Mouse (Mus musculus): ENCODE measurements around the gene Ankrd55. TPM values are rescaled to one million over a fixed set of nuclear protein-coding genes. Genes with fewer than 3 reads are reported as not detected.

Ankrd55 gene
- polyA plus RNA-seq, 1 experiment from 2014 or later, result 0.09 TPM

DNA sequence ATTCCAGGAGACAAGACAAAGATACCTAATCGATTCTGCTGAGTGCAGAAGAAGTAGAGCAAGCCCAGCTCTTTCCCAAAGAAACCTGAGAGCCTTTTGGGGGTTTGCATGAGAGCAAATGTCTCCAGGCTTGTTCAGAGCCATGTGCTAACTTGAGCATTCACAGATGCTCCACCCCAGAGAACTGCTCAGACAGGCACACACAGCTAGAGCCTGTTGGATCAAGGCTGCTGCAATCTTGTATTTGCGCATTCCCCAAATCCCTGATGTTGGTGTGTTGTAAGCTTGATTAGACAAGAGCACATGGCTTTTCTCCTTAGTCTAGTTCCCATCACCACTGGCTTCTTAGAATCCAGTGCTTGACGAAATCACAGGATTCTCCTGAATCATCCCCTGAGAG lies 94.7 kb downstream of the Ankrd55 start:
- DNase-seq (no peak), ATAC-seq (ENCODE audit: low read depth) (no peak)
- Histone ChIP-seq H3K9me3 (replicated peaks) (no peaks in the 10 kb centered on the region), H3K27me3 (no peaks in the 10 kb centered on the region), H3K4me1 (replicated peaks) (no peaks in the 10 kb centered on the region), H3K4me3 (replicated peaks) (no peak overlapping the region), H3K27ac (no peak overlapping the region), H3K9ac (no peak overlapping the region), H3K36me3 (no peaks in the 10 kb centered on the region), H3K4me2 (no peak overlapping the region)
- 65% methylated on average over 3 of the region's 3 CpGs for WGBS (ENCODE audit: insufficient replicate concordance)

DNA sequence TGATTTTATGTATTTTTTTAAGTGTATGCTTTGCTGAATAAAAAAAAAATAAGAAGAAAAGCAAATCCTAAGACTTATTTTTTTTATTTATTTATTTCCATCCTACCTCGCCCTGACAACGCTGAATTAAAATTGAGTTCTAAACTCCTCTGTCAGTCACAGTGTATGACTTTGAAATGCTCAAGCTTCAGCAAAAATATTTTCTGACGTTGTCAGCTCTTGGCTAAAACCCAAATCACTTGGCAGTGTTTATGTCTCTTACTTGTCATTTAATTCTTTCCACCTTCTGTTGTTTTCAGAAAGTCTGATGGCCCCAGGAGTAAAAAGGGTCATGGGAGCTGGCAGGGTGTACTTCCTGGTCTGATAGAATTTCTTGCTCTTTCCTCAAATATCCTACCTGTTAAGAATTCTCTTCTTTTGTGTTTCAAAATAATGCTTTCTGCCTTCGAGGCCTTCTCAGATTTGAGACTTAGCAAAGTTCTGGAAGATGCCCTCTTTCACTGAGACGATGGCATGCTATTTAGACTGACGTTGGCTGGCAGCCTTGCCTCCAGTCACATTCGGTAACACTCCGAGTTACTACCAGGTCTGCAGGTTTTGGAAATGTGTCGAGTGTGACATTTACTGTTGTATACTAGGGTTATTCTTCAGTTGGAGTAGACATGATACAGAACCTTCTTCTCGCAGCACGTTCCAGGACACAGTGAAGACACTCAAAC lies 95.8 kb downstream of the Ankrd55 start:
- no peak overlapping the region for H3K4me2 ChIP-seq
- no peak for DNase-seq

DNA sequence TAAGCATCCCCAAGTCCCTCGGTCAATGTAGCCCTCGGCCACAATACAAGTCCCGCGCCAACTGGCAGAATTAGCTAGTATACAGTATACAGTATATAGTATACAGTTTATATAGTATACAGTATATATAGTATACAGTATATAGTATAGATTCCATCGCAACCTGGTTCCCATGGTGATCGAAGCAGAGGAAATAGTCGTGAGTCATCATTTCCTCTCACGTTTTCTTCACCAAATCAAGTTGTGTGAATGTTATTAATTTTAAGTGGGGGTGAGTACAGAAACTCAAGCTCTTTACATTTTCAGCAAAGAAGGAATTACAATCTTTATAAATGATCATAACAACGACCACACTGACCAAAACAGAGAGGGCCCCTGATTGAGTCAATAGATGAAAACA lies 96.8 kb downstream of the Ankrd55 start:
- Histone ChIP-seq H3K4me2 (no peak overlapping the region), H3K27ac (no peak overlapping the region), H3K27me3 (no peaks in the 10 kb centered on the region), H3K36me3 (no peaks in the 10 kb centered on the region), H3K9me3 (replicated peaks) (no peaks in the 10 kb centered on the region), H3K9ac (no peak overlapping the region), H3K4me1 (replicated peaks) (no peaks in the 10 kb centered on the region), H3K4me3 (replicated peaks) (no peak overlapping the region)
- ATAC-seq (ENCODE audit: low read depth) (no peak), DNase-seq (no peak)
- WGBS (ENCODE audit: insufficient replicate concordance), result 72% methylated on average over 9 of the region's 9 CpGs

More for the DNA sequence above, 95.8 kb downstream of the Ankrd55 start:
- Histone ChIP-seq H3K9ac (no peak overlapping the region), H3K4me1 (replicated peaks) (no peaks in the 10 kb centered on the region), H3K27ac (no peak overlapping the region), H3K4me3 (replicated peaks) (no peak overlapping the region), H3K27me3 (no peaks in the 10 kb centered on the region), H3K9me3 (replicated peaks) (no peaks in the 10 kb centered on the region), H3K36me3 (no peaks in the 10 kb centered on the region)
- ATAC-seq (ENCODE audit: low read depth), result no peak
- WGBS (ENCODE audit: insufficient replicate concordance), result 71% methylated on average over 11 of the region's 11 CpGs

DNA sequence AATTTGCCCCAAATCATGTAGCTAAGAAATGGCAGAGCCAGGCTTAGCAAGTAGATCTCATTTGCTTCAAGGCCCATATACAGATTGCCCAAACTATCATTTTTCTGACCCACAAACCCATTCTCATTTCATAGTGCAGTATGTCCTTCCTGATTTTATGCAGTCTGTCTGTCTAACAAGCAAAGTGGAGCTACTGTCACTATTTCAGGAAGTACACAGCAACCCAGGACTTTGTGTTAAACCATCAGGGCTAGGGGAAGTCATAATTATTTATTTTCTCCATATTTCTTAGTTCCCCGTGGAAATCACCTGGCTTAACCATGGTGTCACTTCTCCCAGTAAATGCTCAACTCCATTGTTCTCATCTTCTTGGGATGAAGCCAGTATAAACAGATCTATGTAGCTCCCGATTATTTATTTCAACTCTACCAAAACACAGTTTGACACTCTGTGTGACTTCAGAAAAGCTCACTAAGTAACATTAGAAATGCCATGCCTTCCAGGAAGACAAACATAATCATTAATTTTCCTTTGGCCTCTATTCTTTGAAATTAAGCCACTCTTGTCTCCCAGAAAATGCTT lies 98.3 kb downstream of the Ankrd55 start:
- ATAC-seq (ENCODE audit: low read depth) (no peak), DNase-seq (no peak)
- H3K4me3 ChIP-seq (replicated peaks), result no peak overlapping the region
- H3K4me1 ChIP-seq (replicated peaks), result no peaks in the 10 kb centered on the region
- H3K36me3 ChIP-seq, result no peaks in the 10 kb centered on the region
- H3K9me3 ChIP-seq (replicated peaks), result no peaks in the 10 kb centered on the region
- no peaks in the 10 kb centered on the region for H3K27me3 ChIP-seq
- H3K9ac ChIP-seq, result no peak overlapping the region
- H3K4me2 ChIP-seq, result no peak overlapping the region
- H3K27ac ChIP-seq, result no peak overlapping the region
- 50% methylated on average over 2 of the region's 2 CpGs for WGBS (ENCODE audit: insufficient replicate concordance)

DNA sequence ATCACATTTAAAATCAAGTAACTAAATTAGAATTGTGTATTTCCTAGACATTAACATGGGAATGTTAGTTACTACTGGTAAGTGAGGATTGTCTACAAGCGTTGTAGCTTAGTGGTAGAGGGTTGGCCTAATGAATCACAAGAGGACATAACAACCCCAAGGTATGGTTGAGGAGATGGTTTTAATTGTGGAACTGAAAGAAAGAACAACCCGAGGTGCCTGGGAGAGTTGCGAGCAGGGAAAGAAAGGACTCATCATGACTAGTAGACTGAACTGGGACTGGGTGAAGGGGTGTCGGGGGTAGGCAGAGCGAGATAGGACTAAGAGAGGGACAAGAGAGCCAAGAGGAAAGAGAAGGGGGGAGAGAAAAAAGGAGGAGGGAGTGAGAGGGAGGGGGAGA lies 99.0 kb downstream of the Ankrd55 start:
- 68% methylated on average over 5 of the region's 5 CpGs for WGBS (ENCODE audit: insufficient replicate concordance)
- no peak overlapping the region for H3K4me3 ChIP-seq (replicated peaks)
- H3K27me3 ChIP-seq, result no peaks in the 10 kb centered on the region
- ATAC-seq (ENCODE audit: low read depth) (no peak), DNase-seq (no peak)
- H3K9ac ChIP-seq, result no peak overlapping the region
- H3K9me3 ChIP-seq (replicated peaks), result no peaks in the 10 kb centered on the region
- H3K36me3 ChIP-seq, result no peaks in the 10 kb centered on the region
- H3K4me2 ChIP-seq, result no peak overlapping the region
- H3K27ac ChIP-seq, result no peak overlapping the region
- H3K4me1 ChIP-seq (replicated peaks), result no peaks in the 10 kb centered on the region

DNA sequence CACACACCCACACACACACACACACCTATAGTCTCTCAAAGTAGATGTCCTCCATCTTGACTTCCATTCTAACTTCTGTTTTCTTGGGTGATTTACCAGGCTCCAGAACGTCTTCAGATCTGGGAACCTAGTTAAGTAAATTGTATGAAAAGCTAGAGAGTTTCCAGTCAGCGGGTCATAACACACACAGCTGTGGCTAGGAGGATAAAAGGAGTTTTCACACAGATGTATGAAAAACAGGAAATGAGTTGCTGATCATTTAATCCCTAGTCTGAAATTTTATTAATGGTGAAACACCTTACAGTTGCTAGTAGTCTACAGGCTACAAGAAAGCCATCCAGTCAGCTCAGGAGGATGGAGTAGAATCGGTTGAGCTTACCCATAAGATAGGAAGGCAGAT lies 99.9 kb downstream of the Ankrd55 start:
- 60% methylated on average over 3 of the region's 3 CpGs for whole genome bisulfite sequencing (ENCODE audit: insufficient replicate concordance)
- H3K27me3 ChIP-seq, result no peaks in the 10 kb centered on the region
- ATAC-seq (ENCODE audit: low read depth) (no peak), DNase-seq (no peak)
- no peaks in the 10 kb centered on the region for H3K36me3 ChIP-seq
- no peaks in the 10 kb centered on the region for H3K4me1 ChIP-seq (replicated peaks)
- H3K4me2 ChIP-seq, result no peak overlapping the region
- no peak overlapping the region for H3K4me3 ChIP-seq (replicated peaks)
- H3K9me3 ChIP-seq (replicated peaks), result no peaks in the 10 kb centered on the region
- no peak overlapping the region for H3K9ac ChIP-seq
- no peak overlapping the region for H3K27ac ChIP-seq

DNA sequence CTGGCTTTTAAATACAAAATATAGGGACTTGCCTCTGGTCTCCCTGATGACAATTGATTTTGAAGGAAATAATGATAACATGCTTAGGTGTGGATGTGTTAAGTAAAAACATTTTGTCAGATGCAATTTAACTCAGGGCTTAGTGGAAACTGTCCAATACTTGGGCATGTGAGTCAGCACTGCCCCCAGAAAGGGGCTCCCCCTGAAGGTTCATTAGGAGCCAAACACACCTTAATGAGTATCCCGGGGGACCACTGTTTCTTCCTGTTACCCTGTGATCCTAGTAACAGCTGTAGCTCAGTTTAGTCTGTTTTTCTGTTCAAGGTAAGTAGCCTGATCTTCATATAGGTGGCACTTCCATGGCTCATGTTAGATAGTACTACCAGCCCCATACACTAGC lies 102.0 kb downstream of the Ankrd55 start:
- Histone ChIP-seq H3K4me3 (replicated peaks) (no peak overlapping the region), H3K9ac (no peak overlapping the region), H3K27me3 (no peaks in the 10 kb centered on the region), H3K36me3 (no peaks in the 10 kb centered on the region), H3K9me3 (replicated peaks) (no peaks in the 10 kb centered on the region), H3K27ac (no peak overlapping the region), H3K4me1 (replicated peaks) (no peaks in the 10 kb centered on the region), H3K4me2 (no peak overlapping the region)
- no peak for DNase-seq
- no peak for ATAC-seq (ENCODE audit: low read depth)
- WGBS (ENCODE audit: insufficient replicate concordance), result 81% methylated on average over 1 of the region's 1 CpGs

DNA sequence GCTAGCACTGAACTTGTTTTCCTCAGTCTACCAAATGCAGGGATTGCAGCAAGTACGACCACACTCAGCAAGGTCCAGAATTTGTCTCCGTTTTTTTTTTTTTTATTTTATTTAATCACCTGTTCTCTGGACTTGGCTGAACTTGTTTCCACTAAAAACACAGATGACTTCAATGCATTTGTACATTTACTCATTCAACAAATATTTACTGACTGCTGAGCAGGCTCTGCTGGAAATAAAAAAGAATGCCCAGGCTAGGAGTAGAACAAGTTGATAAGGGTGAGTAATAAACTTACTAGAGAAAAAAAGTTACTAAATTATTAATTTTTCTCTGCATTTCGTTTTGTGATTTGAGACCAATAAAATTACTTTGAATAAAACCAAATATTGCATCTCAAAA lies 103.1 kb downstream of the Ankrd55 start:
- no peak for ATAC-seq (ENCODE audit: low read depth)
- no peak for DNase-seq
- H3K36me3 ChIP-seq, result no peaks in the 10 kb centered on the region
- no peak overlapping the region for H3K27ac ChIP-seq
- no peak overlapping the region for H3K4me3 ChIP-seq (replicated peaks)
- no peak overlapping the region for H3K9ac ChIP-seq
- no peaks in the 10 kb centered on the region for H3K4me1 ChIP-seq (replicated peaks)
- WGBS (ENCODE audit: insufficient replicate concordance), result 53% methylated on average over 3 of the region's 3 CpGs
- no peaks in the 10 kb centered on the region for H3K27me3 ChIP-seq
- no peaks in the 10 kb centered on the region for H3K9me3 ChIP-seq (replicated peaks)
- H3K4me2 ChIP-seq, result no peak overlapping the region

DNA sequence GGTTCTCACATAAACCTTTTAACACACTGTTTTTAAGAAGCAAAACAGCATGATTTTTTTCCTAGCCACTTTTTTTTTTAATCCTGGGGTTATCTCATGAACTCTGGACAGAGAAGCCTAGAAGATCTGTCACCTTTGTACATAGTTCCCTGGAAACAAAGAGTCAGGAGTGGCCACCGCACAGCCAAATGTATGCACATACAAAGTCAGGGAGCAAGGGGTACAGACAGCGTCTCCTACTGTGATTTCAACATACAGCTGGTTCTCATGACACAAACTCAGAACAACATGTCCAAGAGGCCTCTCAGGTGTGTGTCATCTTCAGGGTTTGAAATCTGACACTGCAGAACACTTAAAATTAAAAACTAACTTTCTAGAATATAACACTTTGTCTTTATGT lies 105.1 kb downstream of the Ankrd55 start:
- DNase-seq (no peak), ATAC-seq (ENCODE audit: low read depth) (no peak)
- Histone ChIP-seq H3K9ac (no peak overlapping the region), H3K27ac (no peak overlapping the region), H3K4me3 (replicated peaks) (no peak overlapping the region), H3K9me3 (replicated peaks) (no peaks in the 10 kb centered on the region), H3K4me2 (no peak overlapping the region), H3K36me3 (no peaks in the 10 kb centered on the region), H3K4me1 (replicated peaks) (no peaks in the 10 kb centered on the region), H3K27me3 (no peaks in the 10 kb centered on the region)
- 64% methylated on average over 2 of the region's 2 CpGs for WGBS (ENCODE audit: insufficient replicate concordance)

DNA sequence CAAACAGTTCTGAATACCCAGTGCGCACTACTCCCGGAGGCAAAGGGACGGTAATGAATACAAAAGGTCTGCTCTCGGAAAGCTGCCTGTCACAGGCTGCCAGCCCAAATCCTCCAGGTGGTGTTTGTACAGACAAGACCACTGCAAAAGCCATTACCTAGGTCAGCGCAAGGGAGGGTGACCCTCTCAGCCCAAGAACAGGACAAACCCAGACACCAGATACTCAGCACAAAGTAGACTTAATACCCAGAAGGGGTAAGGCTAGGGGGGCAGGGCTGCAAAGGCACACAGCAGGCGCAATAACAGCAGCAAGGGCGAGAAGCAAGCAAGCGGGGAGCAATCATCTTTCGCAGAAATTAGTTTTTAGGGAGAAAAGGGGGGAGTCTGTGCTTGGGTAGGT lies 106.0 kb downstream of the Ankrd55 start:
- no peak overlapping the region for H3K27ac ChIP-seq
- H3K4me1 ChIP-seq (replicated peaks), result no peaks in the 10 kb centered on the region
- DNase-seq (no peak), ATAC-seq (ENCODE audit: low read depth) (no peak)
- no peaks in the 10 kb centered on the region for H3K36me3 ChIP-seq
- H3K27me3 ChIP-seq, result no peaks in the 10 kb centered on the region
- H3K4me2 ChIP-seq, result no peak overlapping the region
- no peak overlapping the region for H3K4me3 ChIP-seq (replicated peaks)
- H3K9ac ChIP-seq, result no peak overlapping the region
- no peaks in the 10 kb centered on the region for H3K9me3 ChIP-seq (replicated peaks)
- 73% methylated on average over 9 of the region's 9 CpGs for WGBS (ENCODE audit: insufficient replicate concordance)

DNA sequence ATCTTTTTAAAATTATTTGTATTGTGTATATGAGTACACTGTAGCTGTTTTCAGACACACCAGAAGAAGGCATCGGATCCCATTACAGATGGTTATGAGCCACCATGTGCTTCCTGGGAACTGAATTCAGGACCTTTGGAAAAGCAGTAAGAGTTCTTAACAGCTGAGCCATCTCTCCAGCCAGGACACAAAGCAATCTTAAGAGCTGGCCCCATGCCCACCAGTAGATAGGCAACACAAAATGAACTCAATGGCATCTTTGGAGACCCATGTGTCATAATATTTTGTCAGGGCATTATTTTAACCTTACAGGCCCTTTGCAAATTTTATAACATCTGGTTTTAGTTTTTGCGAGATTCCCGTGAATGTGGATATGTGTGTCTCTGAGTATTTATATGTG lies 116.5 kb downstream of the Ankrd55 start:
- Histone ChIP-seq H3K4me2 (no peak overlapping the region), H3K27ac (no peak overlapping the region), H3K27me3 (no peaks in the 10 kb centered on the region), H3K4me1 (replicated peaks) (no peaks in the 10 kb centered on the region), H3K9me3 (replicated peaks) (no peaks in the 10 kb centered on the region), H3K4me3 (replicated peaks) (no peak overlapping the region), H3K36me3 (no peaks in the 10 kb centered on the region), H3K9ac (no peak overlapping the region)
- DNase-seq, result no peak
- no peak for ATAC-seq (ENCODE audit: low read depth)
- 70% methylated on average over 3 of the region's 3 CpGs for WGBS (ENCODE audit: insufficient replicate concordance)

DNA sequence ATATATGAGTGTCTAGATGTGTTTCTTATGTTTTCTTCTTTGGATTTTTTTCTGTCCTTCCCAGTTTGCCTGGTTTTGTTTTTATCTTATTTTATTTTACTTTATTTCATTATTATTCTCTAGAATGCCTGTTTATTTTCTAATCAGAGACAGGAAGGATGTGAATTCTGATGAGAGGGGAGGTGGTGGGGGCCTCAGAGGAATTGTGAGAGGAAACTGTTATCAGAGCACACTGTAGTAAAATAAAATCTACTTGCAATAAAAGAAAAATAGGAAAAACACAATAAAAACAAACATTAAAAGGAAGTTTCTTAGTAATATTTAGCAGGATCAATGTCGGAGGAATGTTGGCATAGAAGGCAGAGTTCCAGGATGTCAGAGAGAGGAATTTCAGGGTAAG lies 116.9 kb downstream of the Ankrd55 start:
- DNase-seq (no peak), ATAC-seq (ENCODE audit: low read depth) (no peak)
- Histone ChIP-seq H3K27ac (no peak overlapping the region), H3K4me1 (replicated peaks) (no peaks in the 10 kb centered on the region), H3K27me3 (no peaks in the 10 kb centered on the region), H3K4me2 (no peak overlapping the region), H3K9ac (no peak overlapping the region), H3K36me3 (no peaks in the 10 kb centered on the region), H3K4me3 (replicated peaks) (no peak overlapping the region), H3K9me3 (replicated peaks) (no peaks in the 10 kb centered on the region)
- 80% methylated on average over 1 of the region's 1 CpGs for WGBS (ENCODE audit: insufficient replicate concordance)

All from liver, embryonic 13.5 days (tissue).